ENCODE assay signal across 18 mouse cellular contexts in the genomic region with DNA sequence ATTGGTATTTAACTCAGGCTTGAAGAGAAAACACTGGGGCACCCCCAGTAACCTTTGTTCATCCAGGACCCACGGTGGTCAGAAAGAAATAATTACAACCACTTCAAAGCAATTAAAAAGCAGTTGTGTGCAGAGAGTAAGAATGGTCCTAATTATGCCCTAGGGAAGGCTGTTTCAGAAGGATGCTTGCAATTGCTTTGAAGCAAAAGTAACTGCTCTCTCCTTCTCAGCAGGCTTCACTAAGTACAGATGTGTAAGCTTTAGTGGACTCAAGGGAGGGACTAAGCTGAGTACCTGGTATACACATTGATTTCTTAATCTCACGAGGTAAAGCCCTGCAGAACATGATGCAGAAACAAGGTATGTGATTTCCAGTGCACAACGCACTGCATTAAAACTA.
DNase-seq lines count a peak whose midpoint lies in the region; ATAC-seq lines count a peak whose summit lies in the region.
"Had no signal": no experiment of that assay in that cellular context is flagged by ENCODE, and none has a peak within 500 bp of the region (broad histone marks: within the 10 kb centered on the region; RNA-seq: fewer than 3 reads in every experiment).

No protein-coding gene starts in this region.

- 12% methylated on average over 3 of the region's 3 CpGs for WGBS in limb, embryonic 11.5 days
- WGBS in limb, embryonic 10.5 days, result 32% methylated on average over 3 of the region's 3 CpGs
- 8% methylated on average over 3 of the region's 3 CpGs for WGBS in limb, embryonic 12.5 days

- no peak overlapping the region for H3K9ac ChIP-seq in limb, embryonic 11.5 days (ENCODE audit: low read length)
- no peak overlapping the region for H3K9ac ChIP-seq in limb, embryonic 12.5 days (replicated peaks)
- H3K9ac ChIP-seq: embryonic facial prominence, embryonic 12.5 days; liver, embryonic 12.5 days had no signal

- no peaks in the 10 kb centered on the region for H3K4me1 ChIP-seq in limb, embryonic 11.5 days (ENCODE audit: control insufficient read depth, insufficient read depth, low read length)
- peaks cover 12% of the 10 kb centered on the region; the same call in 1 of the 2 replicates for H3K4me1 ChIP-seq in limb, embryonic 10.5 days
- H3K4me1 ChIP-seq in limb, embryonic 12.5 days (replicated peaks), result peaks cover 5% of the 10 kb centered on the region; the same call in 1 of the 2 replicates
- H3K4me1 ChIP-seq: heart, embryonic 10.5 days; liver, embryonic 12.5 days had no signal

- H3K36me3 ChIP-seq in limb, embryonic 11.5 days (ENCODE audit: control insufficient read depth, insufficient read depth, low read length), result no peaks in the 10 kb centered on the region
- no peaks in the 10 kb centered on the region for H3K36me3 ChIP-seq in limb, embryonic 10.5 days
- H3K36me3 ChIP-seq in limb, embryonic 12.5 days, result no peaks in the 10 kb centered on the region
- H3K36me3 ChIP-seq: embryonic facial prominence, embryonic 12.5 days; heart, embryonic 10.5 days; liver, embryonic 12.5 days had no signal

- H3K4me2 ChIP-seq in limb, embryonic 11.5 days (ENCODE audit: low read depth, severe bottlenecking), result no peak overlapping the region
- no peak overlapping the region for H3K4me2 ChIP-seq in limb, embryonic 12.5 days
- H3K4me2 ChIP-seq: embryonic facial prominence, embryonic 12.5 days; liver, embryonic 12.5 days had no signal

- H3K27me3 ChIP-seq in limb, embryonic 11.5 days (ENCODE audit: control insufficient read depth, insufficient read depth, low read length), result no peaks in the 10 kb centered on the region
- H3K27me3 ChIP-seq in limb, embryonic 10.5 days (ENCODE audit: low read depth, poor library complexity, severe bottlenecking), result no peaks in the 10 kb centered on the region
- H3K27me3 ChIP-seq in limb, embryonic 12.5 days, result no peaks in the 10 kb centered on the region
- H3K27me3 ChIP-seq: embryonic facial prominence, embryonic 12.5 days; liver, embryonic 12.5 days had no signal

- H3K27ac ChIP-seq in limb, embryonic 11.5 days (replicated peaks; ENCODE audit: low read depth, low read length), result no peak overlapping the region
- H3K27ac ChIP-seq in limb, embryonic 10.5 days, result no peak overlapping the region
- H3K27ac ChIP-seq in limb, embryonic 12.5 days, result no peak overlapping the region
- H3K27ac ChIP-seq: embryonic facial prominence, embryonic 12.5 days; gastrocnemius, adult 2 months; heart, embryonic 10.5 days; liver, embryonic 12.5 days had no signal

- no peak overlapping the region for H3K4me3 ChIP-seq in limb, embryonic 11.5 days (ENCODE audit: low read depth, low read length)
- H3K4me3 ChIP-seq in limb, embryonic 10.5 days, result no peak overlapping the region
- no peak overlapping the region for H3K4me3 ChIP-seq in limb, embryonic 12.5 days (replicated peaks)
- H3K4me3 ChIP-seq: embryonic facial prominence, embryonic 12.5 days; gastrocnemius, adult 2 months; heart, embryonic 10.5 days; liver, embryonic 12.5 days had no signal

- peak; percentile 75; the same call in 1 of the 2 replicates for ATAC-seq in limb, embryonic 11.5 days (ENCODE audit: insufficient number of reproducible peaks, low FRiP score, low TSS enrichment, low read depth)
- ATAC-seq in limb, embryonic 12.5 days (ENCODE audit: insufficient number of reproducible peaks, insufficient read depth, low FRiP score, low TSS enrichment, low read depth), result peak; percentile 66
- ATAC-seq: liver, embryonic 12.5 days had no signal

- no peaks in the 10 kb centered on the region for H3K9me3 ChIP-seq in limb, embryonic 11.5 days (ENCODE audit: control insufficient read depth, low read length)
- no peaks in the 10 kb centered on the region for H3K9me3 ChIP-seq in limb, embryonic 10.5 days (replicated peaks)
- H3K9me3 ChIP-seq in limb, embryonic 12.5 days, result no peaks in the 10 kb centered on the region
- H3K9me3 ChIP-seq: embryonic facial prominence, embryonic 12.5 days; heart, embryonic 10.5 days; liver, embryonic 12.5 days had no signal

- peak; percentile 23 for DNase-seq in limb, embryonic 11.5 days (ENCODE audit: low spot score)
- no peak for DNase-seq in limb, embryonic 10.5 days (ENCODE audit: low spot score)
- DNase-seq in embryo, embryonic 10 days (ENCODE audit: low spot score), result peak; percentile 45
- peak; percentile 25 for DNase-seq in embryo, embryonic 11 days
- no peak for DNase-seq in right cerebral cortex, adult 2 months (ENCODE audit: low spot score in 2 of 2)
- no peak for DNase-seq in urinary bladder, postnatal 36 days (ENCODE audit: low spot score in 2 of 2)
- no peak for DNase-seq in kidney, postnatal 25 days
- DNase-seq: adrenal gland, adult 2 months; cerebellum, postnatal 14 days; gastrocnemius, adult 2 months; kidney, adult 18-20 months; kidney, postnatal 10 days; lung, adult 2 months; thymus, adult 18-20 months had no signal

Comparison
In these comparisons a context has a peak if more than half of its experiments do, and no peak if none do; other contexts are left out.
1. DNase-seq: peak in limb, embryonic 11.5 days (single experiment), embryo, embryonic 10 days (single experiment) and embryo, embryonic 11 days (single experiment); none in limb, embryonic 10.5 days (single experiment), right cerebral cortex, adult 2 months (0 of 2), urinary bladder, postnatal 36 days (0 of 2) and kidney, postnatal 25 days (0 of 2).